Mouse (Mus musculus): ENCODE data around the gene P4hb. TPM values are rescaled to one million over a fixed set of nuclear protein-coding genes. Genes with fewer than 3 reads are reported as not detected.
"Not testable (repeated sequence)": the region's sequence is repeated elsewhere in the genome, so short reads cannot be mapped to it uniquely, and the experiment has no call there.

P4hb gene
- polyA plus RNA-seq, 1 experiment, result 95.0 TPM

- Histone ChIP-seq H3K27ac (replicated peaks; ENCODE audit: low read depth, low read length) (no peak overlapping the region), H3K4me1 (ENCODE audit: control insufficient read depth, insufficient read depth, insufficient read length, low read length) (peaks cover 3% of the 10 kb centered on the region; the same call in 1 of the 2 replicates), H3K4me3 (ENCODE audit: insufficient read depth, low read depth, low read length) (no peak overlapping the region)
Measured at GRCm38 (mm10) chr11:120522581-120522980, 50.5 kb downstream of the P4hb start.

GRCm38 (mm10) chr11:120520967-120521540 is 52.0 kb downstream of the P4hb start:
- H3K4me1 ChIP-seq (ENCODE audit: control insufficient read depth, insufficient read depth, insufficient read length, low read length), result peaks cover 3% of the 10 kb centered on the region; the same call in 1 of the 2 replicates
- H3K4me3 ChIP-seq (ENCODE audit: insufficient read depth, low read depth, low read length), result no peak overlapping the region
- H3K27ac ChIP-seq (replicated peaks; ENCODE audit: low read depth, low read length), result no peak overlapping the region

GRCm38 (mm10) chr11:120520498-120520897 is 52.6 kb downstream of the P4hb start:
- no peak overlapping the region for H3K27ac ChIP-seq (replicated peaks; ENCODE audit: low read depth, low read length)

GRCm38 (mm10) chr11:120519738-120520137 is 53.3 kb downstream of the P4hb start:
- H3K4me3 ChIP-seq (ENCODE audit: insufficient read depth, low read depth, low read length), result no peak overlapping the region

More at GRCm38 (mm10) chr11:120520498-120520897, 52.6 kb downstream of the P4hb start:
- Histone ChIP-seq H3K4me3 (ENCODE audit: insufficient read depth, low read depth, low read length) (no peak overlapping the region), H3K4me1 (ENCODE audit: control insufficient read depth, insufficient read depth, insufficient read length, low read length) (peaks cover 3% of the 10 kb centered on the region; the same call in 1 of the 2 replicates)

GRCm38 (mm10) chr11:120518558-120518957 is 54.5 kb downstream of the P4hb start:
- H3K4me1 ChIP-seq (ENCODE audit: control insufficient read depth, insufficient read depth, insufficient read length, low read length), result peaks cover 3% of the 10 kb centered on the region; the same call in 1 of the 2 replicates
- peak overlapping the region; percentile 8; the same call in 1 of the 2 replicates for H3K27ac ChIP-seq (replicated peaks; ENCODE audit: low read depth, low read length)
- H3K4me3 ChIP-seq (ENCODE audit: insufficient read depth, low read depth, low read length), result no peak overlapping the region

More at GRCm38 (mm10) chr11:120519738-120520137, 53.3 kb downstream of the P4hb start:
- Histone ChIP-seq H3K4me1 (ENCODE audit: control insufficient read depth, insufficient read depth, insufficient read length, low read length) (peaks cover 3% of the 10 kb centered on the region; the same call in 1 of the 2 replicates), H3K27ac (replicated peaks; ENCODE audit: low read depth, low read length) (peak overlapping the region; percentile 35; the same call in 1 of the 2 replicates)

GRCm38 (mm10) chr11:120518027-120518426 is 55.0 kb downstream of the P4hb start:
- Histone ChIP-seq H3K27ac (replicated peaks; ENCODE audit: low read depth, low read length) (peak overlapping the region; percentile 53), H3K4me3 (ENCODE audit: insufficient read depth, low read depth, low read length) (no peak overlapping the region), H3K4me1 (ENCODE audit: control insufficient read depth, insufficient read depth, insufficient read length, low read length) (peaks cover 3% of the 10 kb centered on the region; the same call in 1 of the 2 replicates)

- no peak overlapping the region for H3K4me3 ChIP-seq (ENCODE audit: insufficient read depth, low read depth, low read length)
- H3K27ac ChIP-seq (replicated peaks; ENCODE audit: low read depth, low read length), result no peak overlapping the region
- H3K4me1 ChIP-seq (ENCODE audit: control insufficient read depth, insufficient read depth, insufficient read length, low read length), result peaks cover 3% of the 10 kb centered on the region; the same call in 1 of the 2 replicates
Measured at GRCm38 (mm10) chr11:120517147-120517546, 55.9 kb downstream of the P4hb start.

GRCm38 (mm10) chr11:120515611-120516010 is 57.4 kb downstream of the P4hb start:
- H3K4me1 ChIP-seq (ENCODE audit: control insufficient read depth, insufficient read depth, insufficient read length, low read length), result peaks cover 3% of the 10 kb centered on the region; the same call in 1 of the 2 replicates
- no peak overlapping the region for H3K4me3 ChIP-seq (ENCODE audit: insufficient read depth, low read depth, low read length)
- H3K27ac ChIP-seq (replicated peaks; ENCODE audit: low read depth, low read length), result no peak overlapping the region

- H3K4me1 ChIP-seq (ENCODE audit: control insufficient read depth, insufficient read depth, insufficient read length, low read length); H3K4me3 ChIP-seq (ENCODE audit: insufficient read depth, low read depth, low read length); H3K27ac ChIP-seq (replicated peaks; ENCODE audit: low read depth, low read length): not testable (repeated sequence)
Measured at GRCm38 (mm10) chr11:120514262-120514661, 58.8 kb downstream of the P4hb start.

GRCm38 (mm10) chr11:120512790-120513453 is 60.1 kb downstream of the P4hb start:
- Histone ChIP-seq H3K4me1 (ENCODE audit: control insufficient read depth, insufficient read depth, insufficient read length, low read length) (peaks cover 2% of the 10 kb centered on the region; the same call in 1 of the 2 replicates), H3K27ac (replicated peaks; ENCODE audit: low read depth, low read length) (no peak overlapping the region)

GRCm38 (mm10) chr11:120510375-120511030 is 62.5 kb downstream of the P4hb start:
- Histone ChIP-seq H3K4me3 (ENCODE audit: insufficient read depth, low read depth, low read length) (peak overlapping the region; percentile 36), H3K4me1 (ENCODE audit: control insufficient read depth, insufficient read depth, insufficient read length, low read length) (peaks cover 2% of the 10 kb centered on the region; the same call in 1 of the 2 replicates), H3K27ac (replicated peaks; ENCODE audit: low read depth, low read length) (peak overlapping the region; percentile 41; the same call in 1 of the 2 replicates)

More at GRCm38 (mm10) chr11:120512790-120513453, 60.1 kb downstream of the P4hb start:
- no peak overlapping the region for H3K4me3 ChIP-seq (ENCODE audit: insufficient read depth, low read depth, low read length)

Other genes with a start within 250 kb of the P4hb start
- gene Actg1, start 224.7 kb downstream of the P4hb start, polyA plus RNA-seq (2012; ENCODE audit: insufficient read depth, insufficient read length, missing spikeins), result 325 and 418 TPM in 2 replicates
- not detected in 2 replicates for gene Fscn2, start 211.7 kb downstream of the P4hb start, polyA plus RNA-seq (2012; ENCODE audit: insufficient read depth, insufficient read length, missing spikeins)
- gene Faap100, start 194.5 kb downstream of the P4hb start, polyA plus RNA-seq (2012; ENCODE audit: insufficient read depth, insufficient read length, missing spikeins), result 6.2 and 7.3 TPM in 2 replicates
- 27.2 and 35.9 TPM in 2 replicates for gene Nploc4, start 135.5 kb downstream of the P4hb start, polyA plus RNA-seq (2012; ENCODE audit: insufficient read depth, insufficient read length, missing spikeins)
- gene Tspan10, start 130.6 kb downstream of the P4hb start, polyA plus RNA-seq (2012; ENCODE audit: insufficient read depth, insufficient read length, missing spikeins), result not detected in 2 replicates
- not detected in 2 replicates for gene Pde6g, start 119.8 kb downstream of the P4hb start, polyA plus RNA-seq (2012; ENCODE audit: insufficient read depth, insufficient read length, missing spikeins)
- 58.7 and 70.2 TPM in 2 replicates for gene Oxld1, start 115.2 kb downstream of the P4hb start, polyA plus RNA-seq (2012; ENCODE audit: insufficient read depth, insufficient read length, missing spikeins)
- gene Ccdc137, start 115.1 kb downstream of the P4hb start, polyA plus RNA-seq (2012; ENCODE audit: insufficient read depth, insufficient read length, missing spikeins), result 5.7 and 8.6 TPM in 2 replicates
- gene Arl16, start 105.6 kb downstream of the P4hb start, polyA plus RNA-seq (2012; ENCODE audit: insufficient read depth, insufficient read length, missing spikeins), result 11.4 and 20.4 TPM in 2 replicates
- gene Mrpl12, start 88.6 kb downstream of the P4hb start, polyA plus RNA-seq (2012; ENCODE audit: insufficient read depth, insufficient read length, missing spikeins), result 278 and 304 TPM in 2 replicates
- 32.9 and 33.9 TPM in 2 replicates for gene Slc25a10, start 81.4 kb downstream of the P4hb start, polyA plus RNA-seq (2012; ENCODE audit: insufficient read depth, insufficient read length, missing spikeins)
- not detected in 2 replicates for gene Gcgr, start 42.6 kb downstream of the P4hb start, polyA plus RNA-seq (2012; ENCODE audit: insufficient read depth, insufficient read length, missing spikeins)
- gene Mcrip1, start 23.5 kb downstream of the P4hb start, polyA plus RNA-seq (2012; ENCODE audit: insufficient read depth, insufficient read length, missing spikeins), result 24.6 and 28.0 TPM in 2 replicates
- 4.1 and 5.5 TPM in 2 replicates for gene Ppp1r27, start 22.1 kb downstream of the P4hb start, polyA plus RNA-seq (2012; ENCODE audit: insufficient read depth, insufficient read length, missing spikeins)
- 117 and 146 TPM in 2 replicates for gene Arhgdia, start 8.4 kb upstream of the P4hb start, polyA plus RNA-seq (2012; ENCODE audit: insufficient read depth, insufficient read length, missing spikeins)
- 49.2 and 58.8 TPM in 2 replicates for gene Alyref, start 25.1 kb upstream of the P4hb start, polyA plus RNA-seq (2012; ENCODE audit: insufficient read depth, insufficient read length, missing spikeins)
- gene Anapc11, start 25.2 kb upstream of the P4hb start, polyA plus RNA-seq (2012; ENCODE audit: insufficient read depth, insufficient read length, missing spikeins), result 54.9 and 59.1 TPM in 2 replicates
- gene Npb, start 35.2 kb upstream of the P4hb start, polyA plus RNA-seq (2012; ENCODE audit: insufficient read depth, insufficient read length, missing spikeins), result not detected in 2 replicates
- 104 and 131 TPM in 2 replicates for gene Pcyt2, start 44.7 kb upstream of the P4hb start, polyA plus RNA-seq (2012; ENCODE audit: insufficient read depth, insufficient read length, missing spikeins)
- 5.8 and 10.5 TPM in 2 replicates for gene Sirt7, start 52.0 kb upstream of the P4hb start, polyA plus RNA-seq (2012; ENCODE audit: insufficient read depth, insufficient read length, missing spikeins)
- 10.4 and 13.3 TPM in 2 replicates for gene Mafg, start 60.3 kb upstream of the P4hb start, polyA plus RNA-seq (2012; ENCODE audit: insufficient read depth, insufficient read length, missing spikeins)
- gene Pycr1, start 70.5 kb upstream of the P4hb start, polyA plus RNA-seq (2012; ENCODE audit: insufficient read depth, insufficient read length, missing spikeins), result 1.0 and 1.3 TPM in 2 replicates
- 2.7 and 3.8 TPM in 2 replicates for gene Myadml2, start 74.9 kb upstream of the P4hb start, polyA plus RNA-seq (2012; ENCODE audit: insufficient read depth, insufficient read length, missing spikeins)
- gene Notum, start 87.9 kb upstream of the P4hb start, polyA plus RNA-seq (2012; ENCODE audit: insufficient read depth, insufficient read length, missing spikeins), result not detected in 2 replicates
- 33.3 and 33.7 TPM in 2 replicates for gene Aspscr1, start 99.7 kb upstream of the P4hb start, polyA plus RNA-seq (2012; ENCODE audit: insufficient read depth, insufficient read length, missing spikeins)
- 66.6 and 68.4 TPM in 2 replicates for gene Cenpx, start 140.5 kb upstream of the P4hb start, polyA plus RNA-seq (2012; ENCODE audit: insufficient read depth, insufficient read length, missing spikeins)
- gene Lrrc45, start 140.7 kb upstream of the P4hb start, polyA plus RNA-seq (2012; ENCODE audit: insufficient read depth, insufficient read length, missing spikeins), result 3.0 and 6.2 TPM in 2 replicates
- gene Rac3, start 148.2 kb upstream of the P4hb start, polyA plus RNA-seq (2012; ENCODE audit: insufficient read depth, insufficient read length, missing spikeins), result 1.9 and 2.5 TPM in 2 replicates
- gene Dcxr, start 154.0 kb upstream of the P4hb start, polyA plus RNA-seq (2012; ENCODE audit: insufficient read depth, insufficient read length, missing spikeins), result 9.4 and 15.5 TPM in 2 replicates
- gene Cbr2, start 158.9 kb upstream of the P4hb start, polyA plus RNA-seq (2012; ENCODE audit: insufficient read depth, insufficient read length, missing spikeins), result 20.9 and 26.0 TPM in 2 replicates
- gene Hmga1b, start 189.5 kb upstream of the P4hb start, polyA plus RNA-seq (2012; ENCODE audit: insufficient read depth, insufficient read length, missing spikeins), result 14.9 and 15.4 TPM in 2 replicates
- 14.0 and 15.1 TPM in 2 replicates for gene Rfng, start 211.0 kb upstream of the P4hb start, polyA plus RNA-seq (2012; ENCODE audit: insufficient read depth, insufficient read length, missing spikeins)
- 48.9 and 60.0 TPM in 2 replicates for gene Gps1, start 211.0 kb upstream of the P4hb start, polyA plus RNA-seq (2012; ENCODE audit: insufficient read depth, insufficient read length, missing spikeins)
- gene Dus1l, start 223.2 kb upstream of the P4hb start, polyA plus RNA-seq (2012; ENCODE audit: insufficient read depth, insufficient read length, missing spikeins), result 20.1 and 31.0 TPM in 2 replicates

Measured in brown adipose tissue, adult 24 weeks (tissue).